Mouse (Mus musculus) kidney, embryonic 14.5 days (tissue): ENCODE data around the gene Nob1. TPM values are rescaled to one million over a fixed set of nuclear protein-coding genes. Genes with fewer than 3 reads are reported as not detected.

ENCODE experiments used
- polyA plus RNA-seq: library from polyadenylated mRNA; unstranded; fragments of >200 nt; fragmentation: Nextera tagmentation; extraction: Ambion mirVana; gene quantifications from 2 replicates; pipeline ENCODE4 v1.2.1, GENCODE M21; 2014

Nob1 gene
- polyA plus RNA-seq, 1 experiment from 2014 or later, result 84.5 TPM

Other genes starting within 250 kb of the Nob1 start
- 30.1 and 33.9 TPM in 2 replicates for gene Nfat5, start 131.6 kb downstream of the Nob1 start, polyA plus RNA-seq
- gene Nqo1, start 21.8 kb downstream of the Nob1 start, polyA plus RNA-seq, result 8.5 and 10.3 TPM in 2 replicates
- gene Wwp2, start 11.3 kb upstream of the Nob1 start, polyA plus RNA-seq, result 34.8 and 43.7 TPM in 2 replicates
- gene Psmd7, start 163.4 kb upstream of the Nob1 start, polyA plus RNA-seq, result 266 and 271 TPM in 2 replicates